ENCODE assay signal across 21 mouse cellular contexts in genomic region chr11:62130191-62130590, GRCm38 (mm10).
A peak's percentile ranks its signal among the peaks of the same experiment; 100 is the strongest.
DNase-seq lines count a peak whose midpoint lies in the region; ATAC-seq and TF ChIP-seq lines count a peak whose summit lies in the region.
"Had no signal": no experiment of that assay in that cellular context is flagged by ENCODE, and none has a peak within 500 bp of the region (broad histone marks: within the 10 kb centered on the region; RNA-seq: fewer than 3 reads in every experiment).

No protein-coding gene starts in this region.

- no peaks in the 10 kb centered on the region for H3K9me3 ChIP-seq in heart, embryonic 12.5 days (replicated peaks)
- no peaks in the 10 kb centered on the region for H3K9me3 ChIP-seq in heart, embryonic 10.5 days
- H3K9me3 ChIP-seq in lung, embryonic 14.5 days (ENCODE audit: low read depth, low read length), result no peaks in the 10 kb centered on the region
- no peaks in the 10 kb centered on the region for H3K9me3 ChIP-seq in hindbrain, embryonic 13.5 days
- no peaks in the 10 kb centered on the region for H3K9me3 ChIP-seq in liver, postnatal 0 days (ENCODE audit: low read length)
- H3K9me3 ChIP-seq: embryonic facial prominence, embryonic 12.5 days; hindbrain, embryonic 15.5 days; neural tube, embryonic 12.5 days had no signal

- DNase-seq in heart, embryonic 10.5 days (ENCODE audit: low spot score), result no peak
- DNase-seq in lung, embryonic 14.5 days, result peak; percentile 28
- DNase-seq in lung, postnatal 4 days, result no peak
- DNase-seq in brain, adult 2 months (ENCODE audit: low read depth, low spot score), result peak; percentile 68
- no peak for DNase-seq in frontal cortex, postnatal 36 days (ENCODE audit: low spot score in 2 of 2)
- DNase-seq in liver, postnatal 0 days, result no peak
- DNase-seq: cerebellum, adult 9-11 months; gastrocnemius, postnatal 14 days; kidney, adult 18-20 months; kidney, postnatal 14 days; liver; lung, adult 18-20 months; lung, postnatal 36 days; thymus, postnatal 25 days had no signal

- peaks cover 7% of the 10 kb centered on the region for H3K4me1 ChIP-seq in heart, embryonic 12.5 days (replicated peaks)
- H3K4me1 ChIP-seq in heart, embryonic 10.5 days, result peaks cover 8% of the 10 kb centered on the region
- H3K4me1 ChIP-seq in lung, embryonic 14.5 days (ENCODE audit: insufficient read depth), result no peaks in the 10 kb centered on the region
- peaks cover 16% of the 10 kb centered on the region for H3K4me1 ChIP-seq in hindbrain, embryonic 13.5 days (replicated peaks)
- no peaks in the 10 kb centered on the region for H3K4me1 ChIP-seq in liver, postnatal 0 days (ENCODE audit: insufficient read depth)
- H3K4me1 ChIP-seq: embryonic facial prominence, embryonic 12.5 days had no signal

- H3K4me2 ChIP-seq in heart, embryonic 12.5 days, result peak overlapping the region; percentile 2; the same call in 1 of the 2 replicates
- no peak overlapping the region for H3K4me2 ChIP-seq in lung, embryonic 14.5 days
- no peak overlapping the region for H3K4me2 ChIP-seq in hindbrain, embryonic 13.5 days
- no peak overlapping the region for H3K4me2 ChIP-seq in liver, postnatal 0 days (ENCODE audit: low read depth, low read length)
- H3K4me2 ChIP-seq: embryonic facial prominence, embryonic 12.5 days; heart, embryonic 11.5 days; hindbrain, embryonic 15.5 days; neural tube, embryonic 12.5 days had no signal

- H3K27ac ChIP-seq in heart, embryonic 12.5 days (ENCODE audit: poor library complexity, severe bottlenecking), result no peak overlapping the region
- no peak overlapping the region for H3K27ac ChIP-seq in heart, embryonic 10.5 days
- H3K27ac ChIP-seq in lung, embryonic 14.5 days (ENCODE audit: low read depth), result no peak overlapping the region
- no peak overlapping the region for H3K27ac ChIP-seq in hindbrain, embryonic 13.5 days
- no peak overlapping the region for H3K27ac ChIP-seq in liver, postnatal 0 days (ENCODE audit: low read depth)
- H3K27ac ChIP-seq: embryonic facial prominence, embryonic 12.5 days; hindbrain, embryonic 15.5 days; neural tube, embryonic 12.5 days had no signal

- no peak for TF ChIP-seq EP300 in liver, postnatal 0 days (IDR thresholded peaks at IDR 0.05; ENCODE audit: low read depth)

- no peak overlapping the region; the same call in 1 of the 2 replicates for H3K9ac ChIP-seq in heart, embryonic 12.5 days
- no peak overlapping the region for H3K9ac ChIP-seq in lung, embryonic 14.5 days
- H3K9ac ChIP-seq in hindbrain, embryonic 13.5 days, result 0 out of 2 replicates have a peak overlapping the region, but pooled peaks have one; percentile 5
- no peak overlapping the region for H3K9ac ChIP-seq in liver, postnatal 0 days (replicated peaks)
- H3K9ac ChIP-seq: embryonic facial prominence, embryonic 12.5 days; hindbrain, embryonic 15.5 days; neural tube, embryonic 12.5 days had no signal

- H3K36me3 ChIP-seq in heart, embryonic 12.5 days, result peaks cover 17% of the 10 kb centered on the region
- no peaks in the 10 kb centered on the region; the same call in 1 of the 2 replicates for H3K36me3 ChIP-seq in heart, embryonic 10.5 days
- H3K36me3 ChIP-seq in lung, embryonic 14.5 days (ENCODE audit: insufficient read depth), result peaks cover 12% of the 10 kb centered on the region; the same call in 1 of the 2 replicates
- H3K36me3 ChIP-seq in hindbrain, embryonic 13.5 days, result peaks cover 19% of the 10 kb centered on the region
- H3K36me3 ChIP-seq in liver, postnatal 0 days (replicated peaks; ENCODE audit: insufficient read depth, low read length), result peaks cover 44% of the 10 kb centered on the region
- H3K36me3 ChIP-seq: hindbrain, embryonic 15.5 days had no signal

- H3K27me3 ChIP-seq in heart, embryonic 12.5 days (replicated peaks), result no peaks in the 10 kb centered on the region
- H3K27me3 ChIP-seq in heart, embryonic 10.5 days (ENCODE audit: insufficient read depth, poor library complexity, severe bottlenecking), result no peaks in the 10 kb centered on the region
- no peaks in the 10 kb centered on the region for H3K27me3 ChIP-seq in lung, embryonic 14.5 days (ENCODE audit: insufficient read depth, low read length)
- H3K27me3 ChIP-seq in hindbrain, embryonic 13.5 days, result no peaks in the 10 kb centered on the region
- no peaks in the 10 kb centered on the region for H3K27me3 ChIP-seq in liver, postnatal 0 days (ENCODE audit: insufficient read depth, low read length)
- H3K27me3 ChIP-seq: embryonic facial prominence, embryonic 12.5 days; hindbrain, embryonic 15.5 days; neural tube, embryonic 12.5 days had no signal

- 51% methylated on average over 3 of the region's 3 CpGs for WGBS in heart, embryonic 12.5 days
- 57% methylated on average over 3 of the region's 3 CpGs for WGBS in heart, embryonic 10.5 days
- WGBS in lung, embryonic 14.5 days, result 38% methylated on average over 3 of the region's 3 CpGs
- 12% methylated on average over 3 of the region's 3 CpGs for WGBS in hindbrain, embryonic 13.5 days
- 75% methylated on average over 3 of the region's 3 CpGs for WGBS in liver, postnatal 0 days (ENCODE audit: insufficient replicate concordance)

- no peak overlapping the region for H3K4me3 ChIP-seq in heart, embryonic 12.5 days
- H3K4me3 ChIP-seq in heart, embryonic 10.5 days, result no peak overlapping the region
- no peak overlapping the region for H3K4me3 ChIP-seq in lung, embryonic 14.5 days (ENCODE audit: low read depth, low read length)
- H3K4me3 ChIP-seq in hindbrain, embryonic 13.5 days, result no peak overlapping the region
- no peak overlapping the region for H3K4me3 ChIP-seq in liver, postnatal 0 days (ENCODE audit: low read depth, low read length)
- H3K4me3 ChIP-seq: embryonic facial prominence, embryonic 12.5 days; hindbrain, embryonic 15.5 days; neural tube, embryonic 12.5 days had no signal

- no peak for TF ChIP-seq CTCF in lung, embryonic 14.5 days (IDR thresholded peaks at IDR 0.05; ENCODE audit: low read depth)
- TF ChIP-seq CTCF in liver, postnatal 0 days (IDR thresholded peaks at IDR 0.05; ENCODE audit: low read depth), result no peak

- ATAC-seq in heart, embryonic 12.5 days (ENCODE audit: insufficient number of reproducible peaks, low FRiP score), result no peak
- ATAC-seq in lung, embryonic 14.5 days (ENCODE audit: insufficient read depth), result no peak
- ATAC-seq in hindbrain, embryonic 13.5 days (ENCODE audit: low FRiP score), result no peak
- ATAC-seq in liver, postnatal 0 days, result no peak
- ATAC-seq: activated CD4-positive, CD25-positive, alpha-beta regulatory T cell, adult 4 months had no signal

Comparison
In these comparisons a context has a peak if more than half of its experiments do, and no peak if none do; other contexts are left out.
1. DNase-seq: peak in lung, embryonic 14.5 days (single experiment) and brain, adult 2 months (single experiment); none in heart, embryonic 10.5 days (single experiment), lung, postnatal 4 days (0 of 2), frontal cortex, postnatal 36 days (0 of 2) and liver, postnatal 0 days (single experiment).